Mouse (Mus musculus) brown adipose tissue, adult 24 weeks (tissue): ENCODE measurements at regions not wholly inside any gene's neighbourhood (a gene's known extent, or its start where the extent isn't known, plus 50 kb on each side); places are given as distances from the start of the nearest gene placed in this dataset.

Source experiments
- H3K27ac ChIP-seq: fragments of 200-500 bp; replicated peaks from 2 replicates; pipeline ENCODE4 v1.5.1; 2012; ENCODE audit warnings: low read depth, mild to moderate bottlenecking, low read length
- H3K4me1 ChIP-seq: fragments of 200-500 bp; 2 replicates; pipeline ENCODE4 v1.6.1; 2012; ENCODE audit warnings: low read length, mixed read lengths; ENCODE audit not compliant: control insufficient read depth, insufficient read depth, insufficient read length
- H3K4me3 ChIP-seq: fragments of 200-500 bp; 2 replicates; pipeline ENCODE4 v1.5.1; 2012; ENCODE audit warnings: low read depth, mild to moderate bottlenecking, low read length, moderate library complexity; ENCODE audit not compliant: insufficient read depth

DNA sequence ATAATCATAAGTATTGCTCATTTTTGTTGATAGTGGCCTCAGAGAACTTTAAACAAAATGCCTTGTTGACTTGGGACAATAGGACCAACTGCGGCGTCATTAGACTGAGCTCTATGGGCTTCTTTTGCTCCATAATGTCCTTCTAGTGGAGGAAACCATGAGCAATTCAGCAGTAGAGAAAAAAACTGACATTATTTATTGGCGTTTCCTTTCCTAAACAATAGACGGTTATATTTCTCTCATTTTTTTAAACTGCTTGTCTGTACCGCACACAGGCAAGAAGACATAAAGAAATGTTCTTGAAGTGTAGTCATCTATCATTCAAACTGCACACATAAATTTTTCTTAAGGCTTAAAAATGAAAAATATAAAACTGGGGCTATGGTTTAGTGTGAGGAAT, 310.8 kb downstream of the Basp1 start:
- Histone ChIP-seq H3K27ac (no peak overlapping the region), H3K4me3 (no peak overlapping the region), H3K4me1 (no peaks in the 10 kb centered on the region)

GRCm38 (mm10) chr15:25093758-25094157, 319.8 kb downstream of the Basp1 start:
- no peaks in the 10 kb centered on the region for H3K4me1 ChIP-seq
- no peak overlapping the region for H3K4me3 ChIP-seq
- H3K27ac ChIP-seq: no peak overlapping the region

- Histone ChIP-seq H3K4me3 (no peak overlapping the region), H3K27ac (no peak overlapping the region), H3K4me1 (no peaks in the 10 kb centered on the region)
Observed at GRCm38 (mm10) chr15:25069701-25070100, 343.9 kb downstream of the Basp1 start.

DNA sequence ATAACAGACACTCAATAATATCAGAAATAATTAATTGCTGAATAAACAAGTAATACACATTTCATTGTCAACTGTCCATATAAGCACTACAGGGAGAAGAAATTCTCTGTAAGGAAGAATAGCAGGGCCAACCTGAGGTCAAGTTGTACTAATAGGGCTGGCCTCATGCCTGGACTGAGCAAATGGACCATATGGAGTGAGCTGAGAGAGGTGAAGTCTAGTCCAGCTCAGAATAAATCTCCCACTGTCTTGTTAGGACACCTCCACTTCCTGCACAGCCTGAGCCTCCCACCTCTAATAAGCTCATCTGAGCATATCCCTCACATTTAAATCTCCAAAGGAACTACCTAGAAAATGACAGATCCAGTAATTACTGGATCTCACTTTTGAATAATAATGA, 354.2 kb downstream of the Basp1 start:
- H3K4me1 ChIP-seq: no peaks in the 10 kb centered on the region
- H3K4me3 ChIP-seq: no peak overlapping the region
- H3K27ac ChIP-seq: no peak overlapping the region

DNA sequence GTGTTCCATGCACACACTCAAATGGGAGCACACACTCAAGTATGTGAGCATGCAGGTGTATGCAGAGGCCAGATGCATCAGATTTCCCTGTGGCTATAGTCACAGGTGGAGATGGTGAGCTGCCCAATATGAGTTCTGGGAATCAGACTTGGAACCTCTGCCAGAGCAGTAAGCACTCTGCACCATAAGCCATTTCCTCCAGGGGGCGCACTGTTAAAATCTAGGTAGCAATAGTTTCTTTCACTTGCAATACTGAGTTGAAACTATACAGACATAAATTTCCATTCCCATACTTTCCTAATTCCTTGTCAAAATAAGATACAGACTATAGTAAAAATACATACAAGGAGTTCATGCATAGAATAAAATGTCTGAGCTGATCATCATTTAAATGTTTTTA, 365.7 kb downstream of the Basp1 start:
- no peak overlapping the region for H3K4me3 ChIP-seq
- H3K27ac ChIP-seq: no peak overlapping the region

DNA sequence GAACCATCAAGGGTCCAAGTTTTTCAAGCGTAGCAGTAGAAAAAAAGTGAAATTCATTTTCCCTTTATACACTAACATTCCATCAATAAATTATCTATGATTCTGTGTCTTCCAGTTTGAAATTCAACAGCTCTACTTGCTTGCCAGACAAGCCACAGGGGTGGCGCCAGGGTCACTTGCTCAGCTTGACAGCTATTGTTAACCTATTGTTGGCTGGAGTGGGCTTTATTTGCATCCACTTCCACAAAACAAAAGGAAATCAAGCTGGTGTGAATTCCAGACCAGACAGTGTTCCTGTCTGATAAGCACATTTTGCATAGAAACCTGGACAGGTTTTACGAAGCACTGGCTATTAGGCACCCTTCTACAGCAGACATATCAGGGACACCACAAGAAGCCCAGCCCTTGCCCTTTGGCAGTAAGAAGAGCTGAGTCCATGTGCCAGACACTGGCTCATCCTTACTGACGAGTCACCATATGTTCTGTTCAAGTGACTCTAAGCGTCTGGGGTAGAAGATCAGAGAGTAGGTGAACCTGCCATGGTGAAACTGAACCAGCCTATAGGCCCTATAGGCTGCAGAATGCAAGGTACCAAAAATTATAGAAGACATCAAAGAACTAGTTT, 366.9 kb downstream of the Basp1 start:
- no peaks in the 10 kb centered on the region for H3K4me1 ChIP-seq
- no peak overlapping the region for H3K27ac ChIP-seq
- no peak overlapping the region for H3K4me3 ChIP-seq

More for the DNA sequence above, 365.7 kb downstream of the Basp1 start:
- no peaks in the 10 kb centered on the region for H3K4me1 ChIP-seq

- Histone ChIP-seq H3K27ac (no peak overlapping the region), H3K4me1 (no peaks in the 10 kb centered on the region), H3K4me3 (no peak overlapping the region)
Observed at GRCm38 (mm10) chr15:25036231-25036630, 377.3 kb downstream of the Basp1 start.

DNA sequence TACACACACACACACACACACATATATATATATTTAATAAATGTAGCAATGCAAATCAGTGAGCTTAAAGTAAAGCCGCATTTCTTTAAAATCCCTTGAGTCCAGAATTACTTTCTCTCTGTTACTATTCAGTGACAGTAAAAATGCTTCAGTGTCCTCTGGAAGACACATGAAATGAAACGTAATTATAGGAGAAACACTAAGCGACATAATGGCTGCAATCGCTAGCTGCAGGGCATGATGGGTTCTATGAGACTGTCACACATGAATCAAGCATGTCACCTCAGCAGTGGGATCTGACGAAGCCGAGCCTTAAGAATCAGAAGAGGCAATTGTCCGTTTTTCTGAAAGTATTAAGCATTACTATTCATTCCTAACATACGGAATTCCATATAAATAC, 385.7 kb downstream of the Basp1 start:
- no peak overlapping the region for H3K27ac ChIP-seq
- no peaks in the 10 kb centered on the region for H3K4me1 ChIP-seq
- H3K4me3 ChIP-seq: no peak overlapping the region

- Histone ChIP-seq H3K4me1 (no peaks in the 10 kb centered on the region), H3K27ac (no peak overlapping the region), H3K4me3 (no peak overlapping the region)
Observed at GRCm38 (mm10) chr15:25026786-25027461, 386.6 kb downstream of the Basp1 start.

DNA sequence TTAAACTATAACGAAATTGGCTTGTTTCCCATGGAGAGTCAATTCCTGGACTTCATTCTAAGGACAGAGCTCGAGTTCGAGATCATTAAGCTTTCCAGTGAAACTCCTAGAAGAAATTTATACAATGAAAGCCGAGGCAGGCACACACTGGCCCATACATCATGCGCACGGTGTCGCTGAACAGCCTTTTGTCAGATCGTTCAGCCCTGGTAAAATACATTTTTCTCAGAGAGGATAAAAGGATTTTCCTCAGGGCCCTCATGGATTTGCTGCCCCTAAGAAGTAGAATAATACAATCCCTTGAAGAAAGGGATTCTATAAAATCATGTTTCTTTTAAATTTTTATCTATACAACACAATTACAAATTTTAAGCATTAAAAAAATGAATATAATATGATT, 387.2 kb downstream of the Basp1 start:
- no peak overlapping the region for H3K4me3 ChIP-seq
- no peak overlapping the region for H3K27ac ChIP-seq
- no peaks in the 10 kb centered on the region for H3K4me1 ChIP-seq

- Histone ChIP-seq H3K4me3 (no peak overlapping the region), H3K4me1 (no peaks in the 10 kb centered on the region), H3K27ac (no peak overlapping the region)
Observed at GRCm38 (mm10) chr15:25020916-25021315, 392.6 kb downstream of the Basp1 start.

- H3K4me1 ChIP-seq: no peaks in the 10 kb centered on the region
- H3K27ac ChIP-seq: no peak overlapping the region
- no peak overlapping the region for H3K4me3 ChIP-seq
Observed at GRCm38 (mm10) chr15:25019352-25019941, 394.1 kb downstream of the Basp1 start.

GRCm38 (mm10) chr15:25018937-25019336, 394.6 kb downstream of the Basp1 start:
- Histone ChIP-seq H3K4me1 (no peaks in the 10 kb centered on the region), H3K27ac (no peak overlapping the region), H3K4me3 (no peak overlapping the region)

DNA sequence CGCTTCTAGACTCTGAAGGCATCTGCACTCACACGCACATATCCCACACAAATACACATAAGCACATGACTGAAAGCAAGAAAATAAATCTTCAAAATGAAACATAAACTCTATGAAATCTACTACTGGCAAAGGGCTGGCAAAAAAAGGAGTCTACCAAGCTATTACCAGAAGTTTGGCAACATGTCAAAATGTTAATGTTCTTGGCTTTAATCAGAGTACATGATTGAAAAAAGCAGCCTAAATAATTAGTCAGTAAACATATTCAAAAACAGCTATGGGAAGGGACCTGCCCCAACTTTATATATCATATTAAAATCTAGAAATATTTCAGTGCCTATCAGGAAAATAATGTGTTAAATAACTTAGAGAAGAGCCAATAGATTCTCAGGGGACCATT, 405.8 kb downstream of the Basp1 start:
- Histone ChIP-seq H3K27ac (no peak overlapping the region), H3K4me3 (no peak overlapping the region)

GRCm38 (mm10) chr15:25000171-25000570, 413.4 kb downstream of the Basp1 start:
- no peak overlapping the region for H3K27ac ChIP-seq
- H3K4me1 ChIP-seq: no peaks in the 10 kb centered on the region
- no peak overlapping the region for H3K4me3 ChIP-seq

More for the DNA sequence above, 405.8 kb downstream of the Basp1 start:
- no peaks in the 10 kb centered on the region for H3K4me1 ChIP-seq

GRCm38 (mm10) chr15:24993325-24993673, 420.3 kb downstream of the Basp1 start:
- Histone ChIP-seq H3K4me1 (no peaks in the 10 kb centered on the region), H3K4me3 (no peak overlapping the region), H3K27ac (no peak overlapping the region)
